Mouse (Mus musculus) embryonic fibroblast, embryonic 13.5 days (primary cell): ENCODE measurements around the gene Farsa.

Source experiments
- CTCF ChIP-seq: IDR thresholded peaks from 2 replicates; pipeline ENCODE4 v1.5.1; 2011; ENCODE audit warnings: mild to moderate bottlenecking, control low read depth, low read length, moderate library complexity, borderline replicate concordance; ENCODE audit not compliant: insufficient read depth
- POLR2A ChIP-seq: IDR thresholded peaks from 2 replicates; pipeline ENCODE4 v1.6.1; 2011; ENCODE audit warnings: low read depth, mild to moderate bottlenecking, control low read depth, low read length, moderate library complexity

- TF ChIP-seq POLR2A = peak; percentile 99
- no peak for TF ChIP-seq CTCF
Measured at GRCm38 (mm10) chr8:84856864-84857441, at the start of gene Farsa.
